Mouse (Mus musculus) left cerebral cortex, adult 8-10 months (tissue): ENCODE data around the gene Pdia3. TPM values are rescaled to one million over a fixed set of nuclear protein-coding genes. Genes with fewer than 3 reads are reported as not detected.
"Not testable (repeated sequence)": the region's sequence is repeated elsewhere in the genome, so short reads cannot be mapped to it uniquely, and the experiment has no call there.

Source experiments
- DNase-seq, 2 experiments: peaks; one replicate each; pipeline ENCODE4 v3.0.0; 2022; ENCODE audit warnings: low spot score in 2 of 2
- total RNA-seq, 4 experiments: library from RNA; stranded (reverse); gene quantifications; 2 replicates each; pipeline ENCODE4 v1.2.4; 2022

Gene Pdia3
- total RNA-seq, 4 experiments from 2014 or later: 140 to 171 (median 153) TPM

DNA sequence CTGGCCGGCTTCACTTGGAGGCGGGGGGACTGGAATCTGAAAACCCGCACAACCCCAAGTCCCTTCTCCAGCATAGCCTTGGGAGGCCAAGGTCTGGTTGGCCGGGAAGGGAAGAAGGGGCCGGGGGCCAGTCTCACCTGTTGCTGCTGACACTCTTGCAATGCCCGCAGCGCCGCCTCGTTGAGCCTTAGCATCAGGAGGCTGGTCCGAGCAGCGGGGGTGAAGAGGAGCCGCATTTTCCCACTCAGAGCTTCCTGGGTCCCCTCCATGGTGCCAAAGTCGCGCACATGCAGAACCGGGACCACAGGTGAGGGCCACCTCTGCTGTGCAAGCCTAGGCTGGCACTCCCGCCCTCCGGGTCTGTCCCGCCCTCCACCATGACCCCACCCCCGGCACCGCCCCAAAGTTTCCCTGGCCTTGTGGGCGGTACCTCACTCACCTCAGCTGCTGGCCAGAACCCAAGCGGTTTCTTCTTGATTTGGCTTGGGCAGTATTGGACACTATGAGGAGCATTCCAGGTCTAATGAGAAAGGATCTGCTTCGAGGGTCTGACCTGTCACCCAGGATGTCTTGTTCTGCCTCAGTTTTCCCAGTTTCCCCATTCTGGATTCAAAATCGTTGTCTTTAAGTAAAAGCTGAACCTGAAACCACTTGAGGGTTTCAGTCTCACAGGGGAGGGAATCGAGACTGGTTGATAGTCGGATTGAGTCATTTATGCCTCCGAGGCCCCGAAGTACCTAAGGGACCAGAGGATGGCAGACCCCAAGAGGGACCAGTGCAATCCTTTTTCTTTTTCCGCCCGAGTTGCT, 28.9 kb downstream of the Pdia3 start:
- no peak for DNase-seq

DNA sequence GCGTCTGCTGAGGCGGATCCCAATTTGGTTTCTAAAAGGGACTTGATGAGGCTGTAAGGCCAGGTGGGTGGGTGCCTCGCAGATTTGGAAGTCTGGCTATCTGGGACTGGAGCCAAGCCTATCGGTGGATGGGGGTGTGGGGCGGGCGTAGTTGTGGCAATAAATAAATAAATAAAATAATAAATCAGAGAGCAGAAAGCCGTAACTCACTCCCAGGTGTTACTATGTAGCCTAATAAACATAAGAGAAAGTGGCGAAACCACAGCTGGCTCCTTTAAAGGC, 29.4 kb downstream of the Pdia3 start:
- no peak for DNase-seq

DNA sequence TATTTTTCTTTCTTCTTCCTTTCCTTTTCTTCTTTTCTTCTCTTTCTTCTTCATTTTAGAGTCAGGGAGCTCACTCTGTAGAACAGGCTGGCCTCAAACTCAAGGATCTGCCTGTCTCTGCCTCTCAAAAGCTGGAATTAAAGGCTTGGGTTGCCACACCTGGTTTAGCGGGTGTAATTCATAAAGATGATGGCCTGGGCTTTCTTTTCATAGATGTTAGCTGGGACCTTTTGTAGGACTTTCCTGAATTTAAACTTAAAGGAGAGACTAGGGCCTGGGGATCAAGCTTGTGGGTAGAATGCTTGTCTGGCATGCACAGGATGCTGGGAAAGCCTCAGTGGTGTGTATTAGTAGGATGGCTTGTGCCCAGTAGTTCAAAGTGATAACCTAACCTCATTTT, 30.6 kb downstream of the Pdia3 start, which contains the start of gene Ell3:
TSS of gene Ell3 (minus strand) at position 101 of the 400 bp plus-strand sequence.
- DNase-seq: no peak

DNA sequence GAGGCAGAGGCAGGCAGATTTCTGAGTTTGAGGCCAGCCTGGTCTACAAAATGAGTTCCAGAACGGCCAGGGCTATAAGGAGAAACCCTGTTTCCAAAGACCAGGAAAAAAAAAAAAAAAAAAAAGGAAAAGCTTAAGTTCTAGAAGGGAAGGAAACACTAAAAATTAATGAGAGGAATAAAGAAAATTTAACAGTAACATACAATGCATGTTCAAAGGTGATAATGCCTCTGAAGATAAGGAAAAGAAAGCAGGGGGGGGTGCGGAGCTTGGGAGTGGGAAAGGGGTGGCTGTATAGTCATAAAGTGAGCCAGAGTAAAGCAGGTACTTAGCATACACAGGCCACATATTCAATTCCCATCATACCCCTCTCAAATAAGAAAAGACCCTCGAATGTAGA, 31.5 kb downstream of the Pdia3 start:
- no peak for DNase-seq

DNA sequence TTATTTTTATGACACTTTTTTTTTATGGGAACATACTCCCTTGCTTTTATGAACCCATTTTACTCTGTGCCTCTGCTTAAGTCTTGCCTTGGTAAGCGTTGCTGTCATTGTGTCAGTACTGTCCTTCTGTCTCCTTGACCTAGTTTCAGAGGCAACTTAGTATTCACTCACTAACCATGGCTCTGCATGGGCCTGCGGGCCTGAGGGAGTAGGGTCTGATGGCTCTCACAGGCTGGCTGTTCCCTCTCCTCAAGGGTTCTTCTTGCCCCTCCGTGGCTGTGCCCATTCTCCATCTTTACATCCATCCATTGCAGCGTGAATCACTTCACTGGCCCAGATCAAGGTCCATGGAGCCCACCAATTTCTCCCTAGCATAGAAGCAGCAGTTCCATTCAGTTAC, 32.9 kb downstream of the Pdia3 start:
- no peak for DNase-seq

DNA sequence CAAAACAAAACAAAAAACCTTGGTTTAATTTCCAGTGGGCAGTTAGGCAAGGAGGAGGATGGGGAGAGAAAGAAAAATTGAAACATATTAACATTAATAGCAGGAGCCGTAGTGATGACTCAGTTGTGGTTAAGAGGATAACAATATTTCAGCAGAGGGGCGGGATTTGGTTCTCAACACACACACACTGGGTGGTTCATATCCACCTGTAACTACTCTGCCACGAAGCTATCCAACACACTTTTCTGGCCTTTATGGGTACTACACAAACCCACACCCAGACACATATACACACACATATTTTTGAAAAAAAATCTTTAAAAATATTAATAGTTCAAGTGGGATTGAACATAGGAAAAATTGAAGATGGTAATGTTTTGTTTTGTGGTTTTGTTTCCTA, 33.4 kb downstream of the Pdia3 start:
- no peak for DNase-seq

DNA sequence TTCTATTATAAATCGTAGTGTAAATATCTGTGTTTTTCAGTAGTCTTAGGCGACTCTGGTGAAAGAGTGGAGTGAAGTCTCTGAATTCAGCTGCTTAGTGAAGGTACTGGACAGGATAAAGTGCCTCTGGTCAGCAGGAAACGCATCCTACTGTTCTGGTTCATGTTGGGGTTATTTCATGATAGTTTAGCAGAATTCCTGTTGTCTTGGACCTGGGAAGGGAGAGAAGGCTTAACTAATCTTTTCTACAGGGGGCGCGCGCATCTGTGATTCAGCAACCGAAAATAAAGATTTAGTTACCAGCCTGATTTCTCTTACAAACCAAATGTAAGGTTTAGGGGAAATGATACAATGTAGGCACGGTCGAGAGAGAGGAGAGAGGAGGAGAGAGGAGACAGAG, 34.6 kb downstream of the Pdia3 start:
- no peak for DNase-seq

DNA sequence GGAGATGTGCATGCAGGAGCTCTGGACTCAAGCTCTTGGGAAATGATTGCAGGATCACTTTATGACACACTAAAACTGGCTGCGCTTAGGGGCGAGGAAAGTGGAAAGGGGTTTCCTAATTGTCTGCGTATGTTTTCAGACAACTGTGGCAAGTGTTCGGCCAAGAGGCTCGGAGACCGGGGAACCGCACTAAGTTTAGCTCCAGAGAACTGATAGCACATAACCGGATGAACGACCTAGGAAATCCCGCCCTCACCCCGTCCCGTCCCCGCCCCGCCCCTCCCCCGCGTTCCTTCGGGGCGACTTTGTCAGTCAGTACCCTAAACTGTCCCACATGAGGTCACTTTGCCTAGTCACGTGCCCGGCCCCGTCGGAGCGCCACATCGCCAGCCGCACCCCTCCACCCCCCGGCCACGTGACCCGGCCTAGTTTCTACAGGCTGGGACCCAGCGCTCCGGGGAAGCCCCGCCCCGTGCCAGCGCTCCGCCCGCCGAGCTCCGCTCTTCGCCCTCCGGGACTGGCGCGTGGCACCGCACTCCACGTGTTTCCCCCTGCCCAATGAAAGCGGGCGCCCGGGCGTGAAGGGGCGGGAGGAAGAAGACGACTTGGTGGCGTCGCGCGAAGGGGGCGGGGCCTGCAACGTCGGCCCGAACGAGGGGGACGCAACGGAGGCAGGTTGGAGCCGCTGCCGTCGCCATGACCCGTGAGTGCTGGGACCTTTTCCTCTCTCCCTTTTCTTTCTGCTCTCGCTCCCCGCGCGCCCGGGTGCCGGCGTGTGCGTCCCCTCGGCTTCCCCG, 35.4 kb downstream of the Pdia3 start, which contains the start of gene Serf2:
TSS of gene Serf2 (plus strand) at position 457 of the 797 bp plus-strand sequence.
- peak; percentile 93 to 99 for DNase-seq

DNA sequence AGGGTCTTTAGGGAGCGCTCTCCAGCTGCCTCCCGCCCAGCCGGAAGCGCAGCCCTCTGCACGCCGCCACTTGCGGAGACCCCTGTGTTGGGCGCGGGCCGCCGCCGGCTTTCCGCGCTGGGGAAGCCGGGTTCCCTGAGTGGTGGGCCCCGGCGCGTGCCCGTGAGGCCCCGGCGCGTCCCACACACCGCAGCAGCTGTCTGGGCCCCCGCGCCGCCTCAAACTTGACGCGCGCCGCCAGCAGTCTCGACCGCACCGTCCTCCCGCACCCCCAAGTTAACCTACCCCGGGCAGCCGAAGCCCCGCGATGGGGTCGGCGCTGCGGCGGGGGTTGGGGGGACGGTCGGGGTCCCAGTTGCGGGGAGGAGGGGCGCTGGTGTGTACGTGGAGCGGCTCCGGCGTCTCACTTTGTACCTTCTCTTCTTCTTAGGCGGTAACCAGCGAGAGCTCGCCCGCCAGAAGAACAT, 36.0 kb downstream of the Pdia3 start:
- no peak for DNase-seq

DNA sequence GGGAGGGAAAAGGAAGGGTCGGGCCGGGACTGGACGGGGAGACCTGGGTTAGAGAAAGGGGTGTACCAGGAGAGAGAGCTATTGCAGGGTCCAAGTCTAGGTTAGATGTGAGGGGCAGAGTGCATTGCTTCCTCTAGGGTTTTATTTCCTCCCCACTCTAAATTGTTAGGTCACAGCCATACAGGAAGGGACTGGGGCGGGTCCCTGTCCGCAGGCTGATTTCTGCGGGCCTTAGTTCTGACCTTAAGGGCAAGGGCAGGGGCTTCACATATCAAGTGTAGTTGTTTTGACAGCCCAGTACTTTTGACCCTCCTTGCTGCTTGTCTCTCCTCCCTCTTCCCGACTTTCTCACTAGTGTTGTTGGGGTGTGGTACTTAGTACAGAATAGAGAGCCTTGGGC, 36.5 kb downstream of the Pdia3 start:
- DNase-seq: no peak

DNA sequence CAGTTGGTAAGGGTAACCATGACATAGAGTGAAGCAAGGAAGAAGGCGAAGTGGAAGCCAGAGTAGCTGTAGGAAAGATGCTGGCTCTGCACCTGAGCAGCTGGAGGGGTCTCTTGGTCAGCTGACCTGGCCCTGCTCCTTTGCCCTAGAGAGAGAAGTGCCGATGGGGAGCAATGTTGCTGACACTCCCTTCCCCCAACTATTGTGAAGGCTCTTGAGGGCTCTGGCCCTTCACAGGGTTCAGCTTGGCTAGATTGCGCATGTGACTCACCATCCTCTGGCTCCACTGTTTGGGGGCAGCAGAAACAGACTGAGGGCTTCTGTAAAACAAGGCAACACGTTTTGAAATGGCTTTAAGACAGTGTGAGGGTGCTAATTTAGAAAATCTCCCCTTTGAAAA, 38.8 kb downstream of the Pdia3 start:
- no peak for DNase-seq

DNA sequence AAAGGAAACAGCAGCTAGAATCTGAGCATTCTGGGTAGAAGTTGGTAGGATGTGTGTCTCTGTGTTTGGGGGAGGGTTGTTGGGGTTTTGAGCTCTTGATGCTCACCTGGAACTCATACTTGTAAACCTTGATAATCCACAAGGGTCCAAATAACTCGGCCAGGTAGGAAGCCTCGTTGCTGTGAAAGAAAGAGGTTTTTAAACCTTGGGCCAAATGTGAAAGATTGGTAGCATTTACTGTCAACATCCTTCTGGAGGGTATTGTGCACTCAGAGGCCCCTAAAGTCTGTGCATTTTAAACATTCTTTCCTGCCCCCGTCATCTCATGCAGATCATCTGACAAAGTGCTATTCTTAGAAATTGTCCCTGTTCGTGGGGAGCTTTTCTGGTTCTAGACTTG, 39.4 kb downstream of the Pdia3 start, which contains the start of gene Hypk:
TSS of gene Hypk (plus strand) at position 301 of the 400 bp plus-strand sequence.
- no peak for DNase-seq

DNA sequence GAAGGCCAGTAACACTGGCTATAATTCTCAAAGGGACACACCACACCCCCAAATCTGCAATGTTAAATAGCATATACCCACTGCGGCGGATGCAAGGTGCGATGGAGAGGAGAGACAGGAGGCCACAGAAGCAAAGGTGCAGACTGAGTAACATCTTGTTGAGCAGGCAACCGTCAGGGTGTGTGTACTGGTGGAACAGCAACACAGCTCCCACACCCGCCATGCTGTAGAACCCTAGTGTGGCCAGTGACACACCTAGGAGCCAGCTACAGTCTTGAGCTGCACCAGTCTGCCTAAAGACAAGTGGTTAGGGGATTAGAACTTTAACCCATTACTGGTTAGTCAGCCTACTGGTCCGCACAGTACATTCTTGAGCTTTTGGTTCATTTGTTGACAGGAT, 40.3 kb downstream of the Pdia3 start:
- DNase-seq: no peak

DNA sequence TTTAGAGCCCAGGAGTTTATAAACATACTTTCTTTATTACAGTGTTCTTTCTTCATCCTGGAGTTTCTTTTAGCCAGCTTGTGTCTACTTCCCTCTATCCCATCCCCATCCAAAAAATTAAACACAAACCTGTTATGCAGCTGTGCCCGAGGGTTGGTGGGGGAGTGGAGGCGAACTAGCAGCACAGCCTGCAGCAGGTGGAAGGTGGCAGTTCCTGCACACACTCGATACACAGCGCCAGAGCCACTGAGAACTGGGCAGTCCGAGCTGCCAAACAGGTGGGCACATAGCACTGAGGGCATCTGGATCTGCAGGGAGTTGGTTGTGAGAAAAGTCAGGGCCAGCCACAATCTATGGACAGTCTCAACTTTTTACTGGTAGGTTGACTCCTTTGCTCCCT, 42.0 kb downstream of the Pdia3 start:
- DNase-seq: no peak

DNA sequence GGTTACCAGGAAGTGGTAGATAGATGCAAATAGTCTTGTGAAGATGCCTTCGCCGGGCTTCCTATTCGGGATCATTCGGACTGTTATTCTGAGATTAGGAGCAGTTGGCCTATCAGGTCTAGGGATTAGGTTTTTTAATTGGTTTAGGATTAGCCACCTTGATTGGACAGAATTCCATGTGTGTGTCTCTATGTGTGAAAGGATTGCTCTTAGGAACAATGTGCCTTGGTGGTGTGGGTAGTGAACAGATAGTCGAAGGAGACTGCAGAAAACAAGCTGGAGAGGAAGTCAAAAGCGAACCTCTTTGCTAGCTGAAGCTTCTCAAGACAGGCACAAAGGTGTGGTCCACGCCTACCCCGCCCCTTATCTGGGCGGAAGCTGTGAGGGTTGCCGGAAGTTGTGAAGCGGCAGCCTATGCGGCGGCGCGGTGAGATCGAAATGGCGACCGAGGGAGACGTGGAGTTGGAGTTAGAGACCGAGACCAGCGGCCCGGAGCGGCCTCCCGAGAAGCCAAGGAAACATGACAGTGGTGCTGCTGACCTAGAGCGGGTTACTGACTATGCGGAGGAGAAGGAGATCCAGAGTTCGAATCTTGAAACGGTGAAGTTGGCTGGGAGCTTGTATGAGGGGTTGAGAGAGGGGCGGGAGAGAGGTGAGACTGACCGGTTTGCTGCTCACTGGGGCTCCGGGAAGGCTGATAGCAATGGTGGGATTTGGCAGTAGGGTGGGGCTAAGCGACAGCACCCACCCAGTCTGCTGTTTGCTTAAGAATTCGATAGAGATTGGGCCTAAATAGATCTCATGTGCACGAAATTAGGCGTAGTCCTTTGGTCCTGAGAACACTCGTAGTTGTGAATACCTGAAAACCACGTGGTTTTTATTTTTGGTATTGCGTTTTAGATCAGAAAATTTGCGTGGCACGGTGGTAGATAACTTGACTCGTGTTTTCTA, 43.4 kb downstream of the Pdia3 start, which contains the start of gene Serinc4:
TSS of gene Serinc4 (minus strand) at position 90 of the 951 bp plus-strand sequence.
- peak; percentile 68 to 73 for DNase-seq

DNA sequence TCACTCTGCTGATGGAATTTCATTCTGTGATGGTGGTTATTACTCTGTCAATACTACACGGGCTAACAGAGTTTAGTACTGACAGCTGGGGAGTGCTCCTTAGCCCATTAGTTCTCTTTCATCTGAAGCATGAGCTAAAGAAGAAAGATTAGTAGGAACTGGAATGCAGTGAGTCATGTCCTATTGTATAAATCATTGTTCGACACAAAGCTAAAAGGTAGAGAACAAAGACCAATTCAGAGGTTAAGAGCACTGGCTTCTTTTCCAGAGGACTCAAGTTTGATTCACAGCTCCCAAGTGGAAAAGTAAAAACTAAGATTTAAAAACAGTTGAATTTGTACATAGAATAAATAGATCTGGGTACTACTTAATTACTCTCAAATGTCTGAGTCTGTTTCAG, 46.5 kb downstream of the Pdia3 start:
- no peak for DNase-seq

DNA sequence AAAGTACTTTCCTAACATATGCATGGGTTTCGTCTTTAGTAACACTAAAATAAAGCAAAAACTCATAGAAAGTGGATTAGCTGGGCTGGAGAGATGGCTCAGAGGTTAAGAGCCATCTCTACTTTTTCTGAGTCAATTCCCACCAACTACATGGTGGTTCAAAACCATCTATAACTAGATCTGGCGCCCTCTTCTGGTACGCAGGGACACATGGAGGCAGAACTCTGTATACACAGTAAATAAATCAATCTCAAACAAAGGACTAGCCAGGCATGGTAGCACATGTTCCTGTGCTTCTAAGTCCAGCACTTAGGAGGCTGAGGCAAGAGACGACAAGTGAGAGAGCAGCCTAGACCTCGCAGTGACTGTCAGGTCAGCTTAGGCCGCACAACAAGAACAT, 55.4 kb downstream of the Pdia3 start:
- not testable (repeated sequence) for DNase-seq

DNA sequence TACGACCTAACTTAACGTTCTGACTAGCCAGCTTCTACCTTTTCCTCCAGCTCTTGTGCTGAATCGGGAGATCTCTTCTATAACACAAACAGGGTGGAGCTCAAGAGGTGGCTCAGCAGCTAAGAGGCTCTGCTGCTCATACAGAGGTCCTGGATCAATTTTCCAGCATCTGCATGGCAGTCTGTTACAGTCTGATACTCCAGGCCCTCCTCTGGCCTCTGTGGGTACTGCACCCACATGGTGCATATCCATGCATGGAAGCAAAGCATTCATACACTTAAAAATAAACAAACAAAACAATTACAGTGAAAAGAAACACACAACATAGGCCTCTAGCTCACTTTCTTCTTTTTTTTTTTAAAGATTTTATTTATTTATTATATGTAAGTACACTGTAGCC, 59.2 kb downstream of the Pdia3 start:
- DNase-seq: not testable (repeated sequence)

DNA sequence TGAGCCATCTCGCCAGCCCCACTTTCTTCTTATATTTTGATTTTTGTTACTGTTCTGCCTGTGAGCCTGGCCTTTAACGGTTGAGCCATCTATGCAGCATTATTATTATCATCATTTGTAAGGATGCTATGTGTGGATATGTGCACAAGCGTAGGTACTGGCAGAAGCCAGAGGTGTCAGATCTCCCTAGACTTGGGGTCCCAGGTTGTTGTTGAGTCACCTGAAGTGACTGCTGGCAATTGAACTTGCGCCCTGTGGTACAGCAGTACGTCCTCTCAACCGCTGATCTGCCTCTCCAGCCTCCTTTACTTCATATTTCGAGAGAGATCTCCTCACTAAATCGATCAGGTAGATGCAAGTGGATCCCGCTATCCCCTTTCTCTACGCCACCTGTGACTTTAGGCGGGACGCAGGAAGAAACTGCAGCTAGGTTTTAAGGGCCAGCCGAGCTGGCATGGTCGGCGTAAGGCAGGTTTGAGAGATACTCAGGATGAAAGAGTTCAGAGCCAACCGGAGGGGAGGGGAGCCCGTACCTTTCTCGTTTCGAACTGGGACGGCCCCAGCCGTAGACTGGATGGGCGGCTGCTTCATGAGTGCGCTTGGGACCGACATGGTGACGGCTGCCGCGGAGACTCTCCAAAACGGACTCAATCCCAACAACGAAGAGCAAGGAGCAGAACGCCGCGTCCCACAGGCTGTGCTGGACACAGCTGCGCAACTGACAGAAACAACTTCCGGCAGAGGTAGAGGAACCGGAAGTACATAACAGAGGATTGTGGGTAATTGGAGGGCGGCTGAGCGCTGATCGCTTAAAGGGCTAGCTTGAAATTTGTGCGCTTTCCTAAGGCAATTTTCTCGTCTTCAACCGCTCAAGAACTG, 60.0 kb downstream of the Pdia3 start, which contains the start of gene Mfap1b:
TSS of gene Mfap1b (minus strand) at position 767 of the 879 bp plus-strand sequence.
- DNase-seq: peak; percentile 57 to 82

DNA sequence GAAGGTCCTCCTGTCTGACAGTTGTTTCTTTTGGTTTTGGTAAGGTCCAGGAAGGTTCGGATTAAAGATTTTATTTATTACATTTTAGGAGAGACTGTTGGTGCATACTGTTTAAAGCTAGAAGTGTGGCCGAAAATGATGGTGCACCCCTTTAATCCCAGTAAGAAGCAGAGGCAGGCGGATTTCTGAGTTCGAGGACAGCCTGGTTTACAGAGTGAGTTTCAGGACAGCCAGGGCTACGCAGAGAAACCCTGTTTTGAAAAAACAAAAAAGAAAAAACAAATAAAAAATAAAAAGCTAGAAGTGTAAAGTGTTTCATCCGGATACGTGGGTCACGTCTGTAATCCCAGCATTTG, 60.6 kb downstream of the Pdia3 start:
- DNase-seq: no peak
